Mouse (Mus musculus) forebrain, embryonic 15.5 days (tissue): ENCODE data around the gene Plekha6. TPM values are rescaled to one million over a fixed set of nuclear protein-coding genes. Genes with fewer than 3 reads are reported as not detected.

Experiments used
- ATAC-seq: fragments of 200-750 bp; cut with Nextera tagmentation; replicated peaks from 2 replicates; pipeline ENCODE4 v1.8.0; 2017; ENCODE audit warnings: mild to moderate bottlenecking, moderate TSS enrichment, moderate library complexity
- H3K27ac ChIP-seq: fragments of 300-500 bp; sonication (generic); replicated peaks from 2 replicates; pipeline ENCODE4 v1.5.1; 2015; ENCODE audit warnings: mild to moderate bottlenecking, inconsistent platforms
- H3K27me3 ChIP-seq: fragments of 300-500 bp; sonication (generic); 2 replicates; pipeline ENCODE4 v1.6.1; 2015; ENCODE audit warnings: inconsistent platforms
- H3K36me3 ChIP-seq: fragments of 300-500 bp; sonication (generic); 2 replicates; pipeline ENCODE4 v1.6.1; 2015; ENCODE audit warnings: mild to moderate bottlenecking, inconsistent platforms
- H3K4me1 ChIP-seq: fragments of 300-500 bp; sonication (generic); 2 replicates; pipeline ENCODE4 v1.6.1; 2015; ENCODE audit warnings: inconsistent platforms
- H3K4me2 ChIP-seq: fragments of 300-500 bp; sonication (generic); replicated peaks from 2 replicates; pipeline ENCODE4 v1.6.1; 2015; ENCODE audit warnings: mild to moderate bottlenecking, inconsistent platforms
- H3K4me3 ChIP-seq: fragments of 300-500 bp; sonication (generic); 2 replicates; pipeline ENCODE4 v1.5.1; 2015; ENCODE audit warnings: mild to moderate bottlenecking, inconsistent platforms
- H3K9ac ChIP-seq: fragments of 300-500 bp; sonication (generic); replicated peaks from 2 replicates; pipeline ENCODE4 v1.6.1; 2015; ENCODE audit warnings: mild to moderate bottlenecking, inconsistent platforms
- H3K9me3 ChIP-seq: fragments of 300-500 bp; sonication (generic); 2 replicates; pipeline ENCODE4 v1.6.1; 2016; ENCODE audit warnings: inconsistent platforms
- WGBS: fragments of 180-500 bp; shearing (Covaris S2); methylation state at CpG from one replicate; pipeline ENCODE4 v1.1.7; 2015; ENCODE audit warnings: mixed read lengths; 5-methylcytosine and 5-hydroxymethylcytosine counted together
- polyA plus RNA-seq: library from polyadenylated mRNA; unstranded; fragments of >200 nt; fragmentation: Nextera tagmentation; extraction: Ambion mirVana; gene quantifications from 2 replicates; pipeline ENCODE4 v1.2.1, GENCODE M21; 2015

The Plekha6 gene
- polyA plus RNA-seq, 1 experiment from 2014 or later: 10.6 TPM

DNA sequence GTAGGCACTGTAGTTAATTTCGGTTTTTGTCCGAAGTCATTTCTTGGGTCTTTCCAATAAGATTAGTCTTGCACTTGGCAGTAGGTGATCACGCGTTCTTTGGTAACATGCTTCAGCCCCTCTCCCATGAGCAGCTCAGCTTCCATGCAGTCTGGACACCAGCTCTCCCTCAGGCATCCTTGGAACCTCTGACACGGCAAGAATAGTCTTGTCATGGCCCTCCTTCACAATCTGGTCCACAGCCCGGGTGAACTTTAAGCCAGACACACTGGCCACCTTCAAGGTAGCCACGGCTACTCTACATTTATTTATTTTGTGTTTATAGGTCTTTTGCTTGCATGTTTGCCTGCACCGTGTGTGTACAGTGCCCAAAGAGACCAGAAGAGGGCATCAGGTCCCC lies 15.9 kb upstream of the Plekha6 start:
- Histone ChIP-seq H3K4me1 (no peaks in the 10 kb centered on the region), H3K9me3 (no peaks in the 10 kb centered on the region), H3K27ac (no peak overlapping the region), H3K36me3 (no peaks in the 10 kb centered on the region), H3K4me3 (no peak overlapping the region), H3K9ac (no peak overlapping the region), H3K4me2 (no peak overlapping the region), H3K27me3 (no peaks in the 10 kb centered on the region)
- 93% methylated on average over 8 of the region's 8 CpGs for WGBS
- ATAC-seq: no peak

DNA sequence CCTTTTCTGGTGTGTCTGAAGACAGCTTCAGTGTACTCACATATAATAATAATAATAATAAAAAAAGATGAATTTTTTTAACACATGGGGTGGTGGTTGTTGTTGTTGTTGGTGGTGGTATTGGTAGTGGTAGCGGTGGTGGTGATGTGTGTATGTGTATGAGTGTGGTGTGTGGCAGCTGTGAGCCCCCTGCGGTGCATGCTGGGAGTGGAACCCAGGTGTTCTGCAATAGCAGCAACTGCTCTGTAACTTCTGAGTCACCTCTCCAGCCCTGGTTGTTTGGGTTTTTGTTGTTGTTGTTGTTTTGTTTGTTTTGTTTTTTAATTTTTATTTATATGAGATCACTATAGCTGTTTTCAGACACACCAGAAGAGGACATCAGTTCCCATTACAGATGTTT lies 13.5 kb upstream of the Plekha6 start:
- 94% methylated on average over 2 of the region's 2 CpGs for WGBS
- Histone ChIP-seq H3K9ac (no peak overlapping the region), H3K27me3 (no peaks in the 10 kb centered on the region), H3K9me3 (no peaks in the 10 kb centered on the region), H3K4me3 (no peak overlapping the region), H3K4me2 (no peak overlapping the region), H3K36me3 (no peaks in the 10 kb centered on the region), H3K27ac (no peak overlapping the region), H3K4me1 (no peaks in the 10 kb centered on the region)
- no peak for ATAC-seq

DNA sequence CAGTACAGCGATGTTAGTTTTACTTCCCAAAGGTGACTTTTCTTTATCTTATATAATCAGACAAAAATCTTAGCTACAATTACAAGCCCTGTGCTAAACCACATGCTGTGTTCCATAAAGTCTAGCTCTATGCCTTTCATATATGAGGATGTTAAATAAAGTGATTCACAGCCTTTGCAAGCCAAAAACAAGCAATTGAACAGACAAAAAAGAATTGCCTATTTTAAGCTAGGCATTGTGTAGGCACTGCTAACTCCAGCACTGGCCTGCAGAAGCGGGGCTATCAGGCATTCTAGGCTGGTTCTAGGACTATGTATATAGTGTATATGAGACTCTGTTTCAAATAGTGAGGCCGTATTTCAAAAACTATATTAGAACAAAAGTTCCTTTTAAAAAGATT lies 11.8 kb upstream of the Plekha6 start:
- H3K27ac ChIP-seq: no peak overlapping the region
- H3K27me3 ChIP-seq: no peaks in the 10 kb centered on the region
- H3K4me3 ChIP-seq: no peak overlapping the region
- H3K9ac ChIP-seq: no peak overlapping the region
- ATAC-seq: no peak
- H3K4me1 ChIP-seq: no peaks in the 10 kb centered on the region
- 91% methylated on average over 3 of the region's 3 CpGs for WGBS
- no peak overlapping the region for H3K4me2 ChIP-seq
- no peaks in the 10 kb centered on the region for H3K9me3 ChIP-seq
- H3K36me3 ChIP-seq: no peaks in the 10 kb centered on the region

DNA sequence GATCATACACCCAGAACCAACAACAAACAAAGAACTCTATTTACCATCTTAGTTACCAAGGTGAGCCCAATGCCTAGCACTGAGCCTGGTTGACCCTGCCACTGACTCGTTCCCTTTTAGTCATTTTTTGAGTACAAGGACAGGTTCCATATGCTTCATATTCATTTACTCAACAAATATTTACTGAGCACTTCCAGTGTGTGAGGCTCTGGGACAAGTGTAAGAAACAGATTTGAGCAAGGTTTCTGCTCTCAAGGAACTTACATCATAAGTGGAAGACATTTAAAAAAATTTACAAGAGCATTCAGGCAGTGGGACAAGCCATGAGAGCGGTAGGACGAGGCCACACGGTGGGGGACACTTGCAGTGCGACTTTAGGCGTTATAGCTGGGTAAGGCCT lies 8.7 kb upstream of the Plekha6 start:
- H3K4me1 ChIP-seq: peaks cover 7% of the 10 kb centered on the region
- H3K4me3 ChIP-seq: no peak overlapping the region
- no peak overlapping the region for H3K4me2 ChIP-seq
- no peak overlapping the region for H3K27ac ChIP-seq
- no peaks in the 10 kb centered on the region for H3K27me3 ChIP-seq
- H3K36me3 ChIP-seq: no peaks in the 10 kb centered on the region
- no peak overlapping the region for H3K9ac ChIP-seq
- ATAC-seq: no peak
- WGBS: 88% methylated on average over 6 of the region's 6 CpGs
- H3K9me3 ChIP-seq: no peaks in the 10 kb centered on the region

DNA sequence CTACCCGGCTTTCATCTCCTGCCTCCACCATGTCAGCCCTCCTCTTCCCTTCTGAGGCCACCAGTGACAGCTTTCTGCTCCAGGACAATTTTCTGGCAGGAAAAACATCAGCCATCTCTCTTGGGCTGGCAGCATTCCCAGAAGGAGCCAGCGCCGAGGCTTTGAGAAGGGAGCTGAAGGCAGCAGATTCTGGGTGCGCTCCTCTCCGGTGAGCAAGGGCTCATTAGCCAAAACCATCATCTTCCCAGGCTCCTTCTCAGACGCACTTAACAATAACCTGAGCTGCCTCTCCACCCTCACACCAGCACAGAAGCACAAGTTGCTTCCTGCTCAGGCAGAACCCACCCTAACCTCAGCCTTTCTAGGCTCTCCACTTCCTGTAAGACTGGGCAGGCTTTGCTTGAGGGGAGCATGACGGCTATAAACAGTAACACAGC lies 4.9 kb upstream of the Plekha6 start:
- WGBS: 23% methylated on average over 7 of the region's 7 CpGs
- no peak overlapping the region for H3K9ac ChIP-seq
- H3K4me2 ChIP-seq: 0 out of 2 replicates have a peak overlapping the region, but pooled peaks have one; percentile 16

DNA sequence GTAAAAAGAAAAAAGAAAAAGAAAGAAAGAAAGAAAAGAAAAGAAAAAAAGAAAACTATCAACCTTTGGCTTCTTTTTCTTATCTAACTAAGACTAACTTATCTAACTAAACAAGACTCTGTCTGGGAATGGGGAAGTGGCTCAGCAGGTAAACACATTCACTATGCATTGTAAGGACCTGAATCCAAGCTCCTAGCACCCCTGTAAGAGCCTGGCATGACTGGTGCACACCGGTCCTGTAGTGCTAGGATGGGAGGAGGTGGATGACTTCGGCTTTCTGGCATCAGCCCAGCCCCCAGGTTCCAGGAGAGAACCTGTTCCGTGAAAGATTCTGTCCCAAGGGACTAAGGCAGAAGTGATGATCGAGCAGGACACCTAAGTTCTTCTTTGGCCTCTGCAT lies 2.5 kb upstream of the Plekha6 start:
- WGBS: 62% methylated on average over 4 of the region's 4 CpGs
- Histone ChIP-seq H3K4me1 (peaks cover 22% of the 10 kb centered on the region), H3K27me3 (peaks cover 40% of the 10 kb centered on the region), H3K4me2 (no peak overlapping the region), H3K4me3 (no peak overlapping the region), H3K36me3 (no peaks in the 10 kb centered on the region), H3K27ac (no peak overlapping the region), H3K9ac (no peak overlapping the region), H3K9me3 (no peaks in the 10 kb centered on the region)
- ATAC-seq: no peak

More for the DNA sequence above, 4.9 kb upstream of the Plekha6 start:
- Histone ChIP-seq H3K9me3 (no peaks in the 10 kb centered on the region), H3K27me3 (peaks cover 27% of the 10 kb centered on the region), H3K4me1 (peaks cover 15% of the 10 kb centered on the region), H3K36me3 (no peaks in the 10 kb centered on the region), H3K27ac (peak overlapping the region; percentile 17), H3K4me3 (no peak overlapping the region)
- no peak for ATAC-seq

DNA sequence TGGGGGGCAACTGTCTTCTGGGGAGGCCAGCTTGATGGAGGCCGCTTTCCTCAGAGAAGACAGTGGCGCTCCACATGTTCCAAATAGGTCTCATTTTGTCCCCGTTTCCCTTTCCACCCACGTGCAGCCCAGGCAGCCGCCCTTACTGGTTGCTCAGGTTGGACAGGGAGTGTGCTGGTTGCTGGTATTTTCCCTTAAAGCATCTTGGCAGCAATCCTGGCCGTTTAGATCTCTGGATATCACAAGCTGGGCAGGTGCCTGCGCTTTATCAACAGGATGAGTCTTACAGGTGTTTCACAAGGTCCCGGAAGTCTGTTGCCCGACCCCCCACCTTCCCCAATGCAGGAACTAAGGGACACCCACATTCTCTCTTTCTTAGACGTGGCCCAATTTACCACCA lies 2.0 kb upstream of the Plekha6 start:
- Histone ChIP-seq H3K9ac (no peak overlapping the region), H3K36me3 (no peaks in the 10 kb centered on the region), H3K27me3 (peaks cover 40% of the 10 kb centered on the region), H3K9me3 (no peaks in the 10 kb centered on the region), H3K4me3 (no peak overlapping the region), H3K4me1 (peaks cover 22% of the 10 kb centered on the region), H3K4me2 (no peak overlapping the region), H3K27ac (no peak overlapping the region)
- no peak for ATAC-seq
- 70% methylated on average over 10 of the region's 10 CpGs for WGBS

DNA sequence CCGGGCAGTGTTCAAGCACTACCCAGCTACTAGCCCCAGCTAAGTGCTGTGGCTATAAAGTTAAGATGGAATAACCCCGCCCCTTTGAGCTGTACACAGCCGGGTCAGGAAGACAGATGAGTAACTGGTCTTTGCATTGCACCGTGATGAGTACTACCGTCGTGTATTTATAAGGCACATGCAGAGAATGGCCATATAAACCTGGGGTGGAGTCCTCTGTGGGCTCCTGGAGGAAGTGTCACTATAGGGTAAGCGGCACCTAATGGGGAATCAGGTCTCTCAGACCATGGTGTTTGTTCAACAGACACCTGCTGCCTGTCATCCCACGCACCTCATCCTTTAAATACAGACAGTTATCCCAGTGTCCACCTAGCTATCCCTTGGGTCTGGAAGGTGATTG lies 1.0 kb upstream of the Plekha6 start:
- no peak for ATAC-seq
- no peaks in the 10 kb centered on the region for H3K9me3 ChIP-seq
- no peak overlapping the region for H3K9ac ChIP-seq
- H3K4me2 ChIP-seq: no peak overlapping the region
- H3K4me3 ChIP-seq: no peak overlapping the region; the same call in 1 of the 2 replicates
- H3K27me3 ChIP-seq: peaks cover 40% of the 10 kb centered on the region
- H3K36me3 ChIP-seq: no peaks in the 10 kb centered on the region
- no peak overlapping the region for H3K27ac ChIP-seq
- WGBS: 60% methylated on average over 8 of the region's 8 CpGs
- H3K4me1 ChIP-seq: peaks cover 22% of the 10 kb centered on the region

DNA sequence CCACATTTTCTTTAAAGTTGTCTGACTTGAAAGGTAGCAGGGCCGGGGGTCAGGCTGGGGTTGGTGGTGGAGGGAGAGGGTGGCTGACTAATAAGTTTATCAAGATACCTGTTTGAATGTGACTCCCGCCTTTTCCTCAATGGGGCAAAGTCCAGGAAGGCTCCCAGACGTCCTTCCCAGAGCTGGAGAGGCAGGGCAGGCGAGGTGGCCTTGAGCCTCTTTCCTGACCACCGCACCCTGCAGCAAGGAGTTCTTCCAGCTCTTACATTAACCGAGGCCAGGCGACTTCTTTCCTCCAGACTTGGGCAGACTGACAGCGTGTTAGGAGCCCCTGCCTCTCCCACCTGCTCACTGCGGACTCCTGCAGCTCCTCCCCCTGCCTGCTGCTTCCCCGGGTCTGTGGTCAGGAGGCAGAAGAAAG lies 591 bp downstream of the Plekha6 start:
- Histone ChIP-seq H3K9me3 (no peaks in the 10 kb centered on the region), H3K9ac (0 out of 2 replicates have a peak overlapping the region, but pooled peaks have one; percentile 52), H3K4me1 (peaks cover 17% of the 10 kb centered on the region), H3K27me3 (peaks cover 40% of the 10 kb centered on the region), H3K36me3 (no peaks in the 10 kb centered on the region), H3K4me2 (peak overlapping the region; percentile 95), H3K4me3 (peak overlapping the region; percentile 50), H3K27ac (no peak overlapping the region)
- no peak for ATAC-seq
- WGBS: 5% methylated on average over 10 of the region's 10 CpGs

DNA sequence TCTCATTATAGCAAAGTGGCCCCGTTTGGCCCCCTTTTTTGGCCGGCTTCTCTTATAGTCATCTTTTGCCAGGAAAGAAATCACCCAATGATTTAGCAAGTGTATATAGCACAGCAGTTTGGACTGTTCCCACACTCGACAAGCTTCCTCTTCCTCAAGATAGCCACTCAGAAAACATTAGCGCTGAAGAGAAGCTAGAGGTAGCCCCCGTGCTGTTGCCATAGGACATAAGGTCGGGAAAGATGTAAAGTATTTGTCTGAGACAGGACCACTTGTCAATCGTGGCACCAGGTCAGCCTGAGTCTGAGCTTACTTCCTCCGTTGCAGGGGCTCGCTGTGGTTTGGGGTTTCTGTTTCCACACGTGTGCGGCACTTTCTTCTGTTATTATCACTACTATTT lies 1.1 kb downstream of the Plekha6 start:
- Histone ChIP-seq H3K27me3 (peaks cover 40% of the 10 kb centered on the region), H3K36me3 (no peaks in the 10 kb centered on the region), H3K4me2 (no peak overlapping the region), H3K4me1 (peaks cover 17% of the 10 kb centered on the region), H3K9ac (no peak overlapping the region), H3K9me3 (no peaks in the 10 kb centered on the region), H3K4me3 (no peak overlapping the region), H3K27ac (no peak overlapping the region)
- 38% methylated on average over 11 of the region's 11 CpGs for WGBS
- ATAC-seq: no peak

DNA sequence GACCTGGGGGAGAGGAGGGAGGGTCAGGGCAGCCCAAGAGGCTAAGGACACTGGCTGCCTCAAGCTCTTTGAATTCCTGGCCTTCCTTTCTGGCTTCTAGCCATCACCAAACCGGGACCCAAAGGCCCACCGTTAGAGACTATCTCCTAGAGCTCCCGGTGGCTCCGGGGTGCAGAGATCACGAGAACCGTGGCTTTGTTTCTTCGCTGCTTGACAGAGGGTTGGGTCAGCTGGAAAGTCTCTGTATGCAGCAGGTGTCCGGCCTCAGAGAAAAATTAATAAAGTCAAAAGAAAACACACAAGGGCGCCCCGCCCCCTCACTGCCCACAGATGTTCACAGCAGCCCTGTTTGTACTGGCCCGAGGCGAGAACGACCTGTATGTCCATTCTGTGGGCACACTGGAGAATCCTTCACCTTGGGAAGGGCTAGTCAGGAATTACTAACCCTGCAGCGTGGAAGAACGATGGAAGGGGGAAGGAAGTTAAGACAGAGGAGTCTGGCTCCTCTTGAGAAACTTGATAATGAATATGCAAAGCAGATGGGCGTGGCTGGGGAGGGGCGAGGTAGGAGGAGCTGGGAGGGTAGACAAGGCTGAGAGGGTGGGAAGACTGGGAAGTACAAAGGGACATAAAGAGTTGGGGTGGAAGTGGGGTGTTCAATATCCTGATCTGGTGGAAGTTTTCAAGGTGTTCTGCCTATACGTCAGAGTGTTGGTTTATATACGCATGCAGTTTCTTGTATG lies 4.5 kb downstream of the Plekha6 start:
- peaks cover 16% of the 10 kb centered on the region for H3K4me1 ChIP-seq
- WGBS: 42% methylated on average over 19 of the region's 19 CpGs
- H3K4me3 ChIP-seq: no peak overlapping the region
- no peak overlapping the region for H3K4me2 ChIP-seq
- no peaks in the 10 kb centered on the region for H3K36me3 ChIP-seq
- ATAC-seq: 0 out of 2 replicates have a peak, but pooled peaks have one; percentile 26
- H3K9me3 ChIP-seq: no peaks in the 10 kb centered on the region
- H3K27me3 ChIP-seq: peaks cover 19% of the 10 kb centered on the region
- no peak overlapping the region for H3K27ac ChIP-seq
- no peak overlapping the region for H3K9ac ChIP-seq

DNA sequence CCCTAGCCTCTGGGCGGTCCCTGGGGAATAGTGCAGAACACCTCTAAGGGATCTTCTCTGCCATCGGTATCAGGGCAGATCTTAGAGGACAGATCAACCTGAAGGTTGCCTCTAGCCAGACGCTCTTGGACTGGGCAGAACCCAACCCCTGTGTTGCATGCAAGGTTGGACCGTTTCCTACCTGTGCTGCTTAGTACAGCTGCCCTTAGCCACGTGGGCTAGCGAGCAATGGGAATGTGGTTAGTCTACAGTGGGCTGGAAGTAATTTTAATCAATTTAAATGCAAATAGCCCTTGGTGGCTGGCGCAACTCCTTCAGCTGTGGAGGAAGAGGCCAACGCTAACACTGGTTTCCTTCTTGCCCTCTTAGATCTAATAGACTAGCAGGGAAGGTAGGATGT lies 6.2 kb downstream of the Plekha6 start:
- Histone ChIP-seq H3K36me3 (no peaks in the 10 kb centered on the region), H3K9me3 (no peaks in the 10 kb centered on the region), H3K4me2 (no peak overlapping the region), H3K4me1 (0 out of 2 replicates have a peak, but pooled peaks cover 2% of the 10 kb centered on the region), H3K4me3 (no peak overlapping the region), H3K9ac (no peak overlapping the region), H3K27ac (no peak overlapping the region), H3K27me3 (peaks cover 3% of the 10 kb centered on the region)
- WGBS: 62% methylated on average over 8 of the region's 8 CpGs
- ATAC-seq: no peak

DNA sequence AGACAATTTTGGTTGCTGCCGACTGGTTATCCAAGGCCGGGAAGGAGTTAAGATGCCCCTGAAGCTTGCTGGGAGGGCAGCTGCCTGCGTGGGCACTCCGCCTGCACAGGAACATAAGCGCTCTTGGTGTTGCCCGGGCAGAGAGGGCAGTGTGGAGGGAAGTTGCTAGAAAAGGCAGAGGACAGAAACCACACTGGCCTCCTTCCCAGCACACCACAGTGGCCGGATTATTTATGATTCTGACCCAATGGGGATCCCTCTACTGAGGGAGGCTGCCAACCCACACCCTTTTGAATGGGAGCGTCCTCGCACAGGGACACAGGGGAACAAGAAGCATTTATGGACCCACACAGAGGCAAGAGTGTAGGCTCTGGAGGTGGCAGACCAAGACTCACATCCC lies 7.3 kb downstream of the Plekha6 start:
- ATAC-seq: no peak
- no peak overlapping the region for H3K4me2 ChIP-seq
- H3K36me3 ChIP-seq: no peaks in the 10 kb centered on the region
- no peaks in the 10 kb centered on the region for H3K9me3 ChIP-seq
- WGBS: 80% methylated on average over 9 of the region's 9 CpGs
- H3K9ac ChIP-seq: no peak overlapping the region
- H3K4me3 ChIP-seq: no peak overlapping the region
- H3K4me1 ChIP-seq: 0 out of 2 replicates have a peak, but pooled peaks cover 2% of the 10 kb centered on the region
- no peak overlapping the region for H3K27ac ChIP-seq
- no peaks in the 10 kb centered on the region for H3K27me3 ChIP-seq
